ENCODE assay signal across 12 mouse cellular contexts in genomic region chr1:161444858-161445257, GRCm38 (mm10). TPM values are rescaled to one million over a fixed set of nuclear protein-coding genes. Genes with fewer than 3 reads are reported as not detected.
DNase-seq lines count a peak whose midpoint lies in the region; ATAC-seq and TF ChIP-seq lines count a peak whose summit lies in the region.
"Had no signal": no experiment of that assay in that cellular context is flagged by ENCODE, and none has a peak within 500 bp of the region (broad histone marks: within the 10 kb centered on the region; RNA-seq: fewer than 3 reads in every experiment).

No protein-coding gene starts in this region.

- WGBS in lung, adult 2 months, result 70% methylated on average over 7 of the region's 7 CpGs
- WGBS in lung, embryonic 14.5 days, result 66% methylated on average over 7 of the region's 7 CpGs

- no peak overlapping the region for H3K4me3 ChIP-seq in lung, adult 2 months (replicated peaks; ENCODE audit: extremely low read depth, low read depth, low read length)
- H3K4me3 ChIP-seq in lung, embryonic 14.5 days (ENCODE audit: low read depth, low read length), result no peak overlapping the region
- H3K4me3 ChIP-seq: gastrocnemius, adult 2 months had no signal

- H3K9me3 ChIP-seq in lung, embryonic 14.5 days (ENCODE audit: low read depth, low read length), result no peaks in the 10 kb centered on the region

- H3K27me3 ChIP-seq in lung, embryonic 14.5 days (ENCODE audit: insufficient read depth, low read length), result no peaks in the 10 kb centered on the region

- ATAC-seq in lung, embryonic 14.5 days (ENCODE audit: insufficient read depth), result peak; percentile 89

- peak; percentile 21 to 63 for DNase-seq in lung, adult 18-20 months
- no peak for DNase-seq in lung, adult 2 months
- DNase-seq in kidney, adult 18-20 months, result peak; percentile 3
- DNase-seq in lung, embryonic 14.5 days, result peak; percentile 78
- DNase-seq in urinary bladder, postnatal 14 days (ENCODE audit: low spot score), result peak; percentile 80
- DNase-seq in cerebellum, adult 11-12 months, result no peak
- no peak for DNase-seq in testis, postnatal 14 days (ENCODE audit: low spot score)
- no peak for DNase-seq in layer of hippocampus, postnatal 10 days (ENCODE audit: low spot score in 2 of 2)
- DNase-seq: gastrocnemius, adult 2 months; heart, postnatal 4 days had no signal

- no peaks in the 10 kb centered on the region for H3K4me1 ChIP-seq in lung, adult 2 months (ENCODE audit: control insufficient read depth, insufficient read depth, low read length)
- no peaks in the 10 kb centered on the region for H3K4me1 ChIP-seq in lung, embryonic 14.5 days (ENCODE audit: insufficient read depth)

- peak overlapping the region; percentile 76; the same call in 1 of the 2 replicates for H3K27ac ChIP-seq in lung, embryonic 14.5 days (ENCODE audit: low read depth)
- H3K27ac ChIP-seq: gastrocnemius, adult 2 months; macrophage had no signal

- TF ChIP-seq POLR2A in lung, adult 2 months (IDR thresholded peaks at IDR 0.05; ENCODE audit: borderline replicate concordance, extremely low read depth, low read depth, low read length), result no peak

- no peak overlapping the region; the same call in 1 of the 2 replicates for H3K4me2 ChIP-seq in lung, embryonic 14.5 days

- no peak overlapping the region for H3K9ac ChIP-seq in lung, embryonic 14.5 days

- no peaks in the 10 kb centered on the region for H3K36me3 ChIP-seq in lung, embryonic 14.5 days (ENCODE audit: insufficient read depth)

- TF ChIP-seq CTCF in lung, adult 2 months (IDR thresholded peaks at IDR 0.05; ENCODE audit: insufficient read depth, low read length), result no peak
- TF ChIP-seq CTCF in lung, embryonic 14.5 days (IDR thresholded peaks at IDR 0.05; ENCODE audit: low read depth), result peak; percentile 40

RNA-seq across cellular contexts. Expression of gene Tnfsf18, which starts 49.6 kb away (rescaled TPM):
- polyA plus RNA-seq in lung, adult 2 months (2012; rRNA removed), result not detected in 2 replicates
- 0.12 TPM in 1 of 2 replicates, not detected in the other for polyA plus RNA-seq in lung, embryonic 14.5 days (2014; fragmentation: Nextera tagmentation; extraction: Ambion mirVana)
- not detected for total RNA-seq in layer of hippocampus, postnatal 10 days (2021)
- total RNA-seq: gastrocnemius, adult 2 months; heart, postnatal 4 days; left cerebral cortex, adult 18-20 months had no signal

RNA-seq across cellular contexts. Expression of gene Tnfsf4, which starts 49.6 kb away (rescaled TPM):
- polyA plus RNA-seq in lung, adult 2 months (2012; rRNA removed), result not detected in 2 replicates
- polyA plus RNA-seq in lung, embryonic 14.5 days (2014; fragmentation: Nextera tagmentation; extraction: Ambion mirVana), result not detected in 2 replicates
- total RNA-seq in layer of hippocampus, postnatal 10 days (2021), result not detected
- total RNA-seq: gastrocnemius, adult 2 months; left cerebral cortex, adult 18-20 months had no signal

Comparison
In these comparisons a context has a peak if more than half of its experiments do, and no peak if none do; other contexts are left out.
1. DNase-seq: peak in lung, adult 18-20 months (2 of 2), kidney, adult 18-20 months (single experiment), lung, embryonic 14.5 days (single experiment) and urinary bladder, postnatal 14 days (single experiment); none in lung, adult 2 months (single experiment), cerebellum, adult 11-12 months (single experiment), testis, postnatal 14 days (single experiment) and layer of hippocampus, postnatal 10 days (0 of 2).